Mouse (Mus musculus) adrenal gland, postnatal 25 days (tissue): ENCODE data around the gene Gal3st2c. TPM values are rescaled to one million over a fixed set of nuclear protein-coding genes. Genes with fewer than 3 reads are reported as not detected.
"Not testable (repeated sequence)": the region's sequence is repeated elsewhere in the genome, so short reads cannot be mapped to it uniquely, and the experiment has no call there.

Experiments
- DNase-seq: peaks from one replicate; pipeline ENCODE4 v3.0.0; 2021; ENCODE audit warnings: mixed read lengths
- long read RNA-seq: library from polyadenylated mRNA; stranded (forward); transcript quantifications from one replicate; pipeline ENCODE4 v2.0.0, GENCODE M21; 2021
- total RNA-seq: library from RNA; stranded (reverse); gene quantifications from 2 replicates; pipeline ENCODE4 v1.2.3, GENCODE M21; 2021

Gal3st2c gene
- total RNA-seq = 0.09 and 0.14 TPM in 2 replicates
- long read RNA-seq = 0 reads

DNA sequence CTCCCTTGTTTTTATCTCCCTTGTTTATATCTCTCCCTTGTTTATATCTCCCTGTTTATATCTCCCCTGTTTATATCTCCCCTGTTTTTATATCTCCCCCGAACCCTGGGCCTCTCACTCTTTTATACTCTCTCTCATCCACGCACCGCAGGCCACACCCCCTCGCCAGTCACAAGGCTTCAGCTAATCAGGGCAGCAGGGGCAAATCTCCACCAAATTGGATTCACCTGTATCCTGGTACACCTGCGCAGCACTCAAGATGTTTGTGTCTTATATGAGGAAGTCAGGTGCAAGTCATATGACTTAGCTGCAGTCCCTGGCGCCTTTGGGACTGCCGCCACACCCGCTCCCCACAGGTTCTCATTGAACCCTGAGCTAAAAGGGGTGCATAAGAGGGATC, at the start of gene Gal3st2c:
Gal3st2c (plus strand) TSS at position 301 of the 400 bp plus-strand sequence.
- DNase-seq = not testable (repeated sequence)

DNA sequence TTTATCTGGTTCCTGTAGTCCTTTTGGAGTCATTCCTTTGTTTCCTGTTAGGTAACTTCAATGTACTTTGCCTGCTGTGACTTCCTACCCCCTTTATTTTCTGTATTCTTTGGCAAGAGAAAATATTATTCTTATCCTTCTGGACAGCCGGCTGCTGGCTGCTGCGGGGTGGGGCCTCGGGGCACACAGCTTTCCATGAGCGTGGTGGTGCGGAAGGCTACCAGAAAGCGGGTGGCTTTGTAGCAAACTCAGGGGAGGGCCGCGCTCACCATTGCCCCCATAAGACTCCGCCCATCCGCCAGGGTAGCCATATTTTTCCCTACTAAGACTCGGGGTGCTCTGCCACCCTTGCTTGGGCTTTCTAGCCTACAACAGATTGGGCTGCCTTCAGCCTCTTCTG, 41.2 kb upstream of the Gal3st2c start:
- not testable (repeated sequence) for DNase-seq

- DNase-seq = not testable (repeated sequence)
These were observed 23.8 kb upstream of the Gal3st2c start for GRCm38 (mm10) chr1:93966489-93966888.

GRCm38 (mm10) chr1:93970380-93970779, 19.9 kb upstream of the Gal3st2c start:
- not testable (repeated sequence) for DNase-seq

DNA sequence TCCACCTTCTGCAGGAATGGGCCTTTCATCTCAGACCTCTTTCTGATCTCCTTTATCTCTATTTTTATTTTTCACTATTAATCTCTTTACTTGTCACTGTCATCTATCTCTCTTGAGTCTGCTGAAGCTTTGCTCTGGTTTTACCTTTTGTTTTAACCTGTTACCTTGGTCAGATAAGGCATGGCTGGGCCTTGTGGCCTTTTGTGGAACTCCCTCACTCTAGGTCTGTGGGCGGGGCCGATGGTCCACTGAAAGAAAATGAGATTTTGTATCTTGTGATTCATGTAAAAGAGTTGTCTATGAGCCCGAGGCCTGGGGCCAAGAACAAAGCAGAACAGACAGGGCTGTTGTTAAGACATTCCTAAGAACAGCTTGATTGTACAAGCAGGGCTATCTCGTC, 19.5 kb upstream of the Gal3st2c start:
- not testable (repeated sequence) for DNase-seq

GRCm38 (mm10) chr1:93975764-93976163, 14.5 kb upstream of the Gal3st2c start:
- DNase-seq = not testable (repeated sequence)

DNA sequence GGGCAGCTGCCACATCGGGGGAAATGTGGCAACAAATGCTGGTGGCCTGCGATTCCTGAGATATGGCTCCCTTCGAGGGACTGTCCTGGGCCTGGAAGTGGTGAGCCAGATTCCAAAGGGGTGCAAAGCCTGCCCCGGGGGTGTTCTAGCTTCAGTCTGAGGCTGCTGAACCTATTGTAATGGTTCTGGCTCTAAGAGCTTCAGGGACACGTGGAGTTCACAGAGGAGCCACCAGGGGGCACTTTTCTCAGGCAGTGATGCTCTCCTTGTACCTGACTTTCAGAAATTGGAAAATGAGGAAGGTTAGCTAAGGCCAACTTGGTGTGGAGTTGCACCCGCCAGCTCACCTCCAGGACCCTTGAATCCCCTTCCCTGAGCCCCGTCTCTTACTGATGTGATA, 12.0 kb upstream of the Gal3st2c start:
- DNase-seq = not testable (repeated sequence)

DNA sequence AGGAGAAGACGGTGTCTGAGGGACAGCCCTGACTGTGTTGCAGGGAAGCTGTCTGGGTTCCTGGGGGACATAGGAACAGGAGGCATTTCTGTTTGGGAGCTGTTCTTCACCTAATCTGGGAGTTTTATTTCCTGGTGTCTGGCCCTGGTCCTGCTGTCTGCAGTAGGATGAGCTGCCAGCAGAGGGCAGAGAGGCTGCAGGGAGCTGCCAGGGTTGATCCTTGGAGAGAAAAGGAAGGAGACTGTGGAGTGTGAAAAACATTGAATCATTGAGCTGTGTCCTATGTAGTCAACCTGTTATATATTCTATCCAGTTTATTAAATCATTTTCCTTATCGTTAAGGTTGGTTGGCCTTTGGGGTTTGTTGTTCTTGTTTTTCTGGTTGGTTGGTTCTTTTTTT, 9.4 kb upstream of the Gal3st2c start:
- not testable (repeated sequence) for DNase-seq

GRCm38 (mm10) chr1:93986167-93986566, 4.1 kb upstream of the Gal3st2c start:
- DNase-seq = no peak

GRCm38 (mm10) chr1:93988786-93989185, 1.5 kb upstream of the Gal3st2c start:
- DNase-seq = no peak

DNA sequence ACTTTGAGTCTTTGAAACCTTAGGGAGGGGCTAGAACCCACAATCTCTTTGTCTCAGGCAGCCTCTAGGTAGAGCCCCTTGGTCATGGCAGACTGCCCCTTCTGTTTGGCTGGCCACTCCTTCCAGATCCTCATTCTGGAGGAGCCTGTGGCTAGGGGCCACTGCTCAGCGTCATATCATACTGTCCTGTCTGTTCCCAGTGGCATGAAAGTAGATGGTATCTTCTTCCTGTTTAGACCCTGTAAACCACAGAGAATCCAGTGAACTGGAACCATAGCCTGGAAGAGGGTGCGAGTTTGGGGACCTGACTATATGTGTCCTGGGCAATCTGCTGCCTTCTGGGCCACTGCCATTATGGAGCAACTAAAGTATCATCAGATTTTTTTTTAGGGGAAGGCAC, 759 bp downstream of the Gal3st2c start:
- DNase-seq = not testable (repeated sequence)

GRCm38 (mm10) chr1:93991491-93991890, 1.2 kb downstream of the Gal3st2c start:
- DNase-seq = not testable (repeated sequence)

- no peak for DNase-seq
These were observed 10.7 kb downstream of the Gal3st2c start for GRCm38 (mm10) chr1:94001023-94001422.

GRCm38 (mm10) chr1:94005954-94006506, 15.7 kb downstream of the Gal3st2c start:
- not testable (repeated sequence) for DNase-seq

- not testable (repeated sequence) for DNase-seq
These were observed 18.5 kb downstream of the Gal3st2c start for GRCm38 (mm10) chr1:94008826-94009225.

DNA sequence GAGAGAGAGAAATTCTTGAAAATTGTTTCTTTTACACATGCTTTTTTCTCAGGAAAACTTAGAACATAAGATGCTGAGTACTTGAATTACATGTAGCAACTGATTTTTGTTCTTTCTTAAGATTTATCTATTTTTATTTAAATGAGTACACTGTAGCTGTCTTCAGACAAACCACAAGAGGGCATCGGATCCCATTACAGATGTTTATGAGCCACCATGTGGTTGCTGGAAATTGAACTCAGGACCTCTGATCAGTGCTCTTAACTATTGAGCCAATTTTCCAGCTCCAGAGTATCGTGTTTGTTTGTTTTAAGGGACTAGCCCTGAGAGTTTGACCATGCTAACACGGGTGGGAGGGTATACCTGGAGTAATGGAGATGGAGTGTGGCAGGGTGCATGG, 21.3 kb downstream of the Gal3st2c start:
- DNase-seq = no peak

- no peak for DNase-seq
These were observed 29.8 kb downstream of the Gal3st2c start, which contains the start of gene Neu4 for GRCm38 (mm10) chr1:94020151-94020550. Gene Neu4, plus strand, starts transcription at chr1:94020451.

GRCm38 (mm10) chr1:94027506-94028108, 37.3 kb downstream of the Gal3st2c start:
- DNase-seq = no peak

DNA sequence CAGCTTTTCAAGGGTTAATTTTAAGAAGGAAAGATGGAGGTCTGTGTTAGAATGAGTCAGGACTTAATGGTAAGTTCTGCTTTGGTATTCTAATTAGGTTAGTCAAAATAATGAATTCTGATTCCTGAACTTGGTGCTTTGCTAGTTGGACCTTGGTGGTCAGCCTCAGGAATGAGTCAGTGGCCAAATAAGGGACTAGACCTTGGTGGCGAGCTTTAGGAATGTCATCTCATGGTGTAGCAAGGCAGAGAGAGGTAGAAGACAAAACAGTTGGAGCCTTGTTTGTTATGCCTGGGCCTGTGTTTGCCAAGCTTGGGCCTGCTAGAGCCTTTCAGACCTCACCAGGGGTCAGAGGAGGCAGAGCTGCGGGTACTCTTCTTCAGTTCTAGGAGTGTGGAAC, 38.4 kb downstream of the Gal3st2c start:
- no peak for DNase-seq

- no peak for DNase-seq
These were observed 42.8 kb downstream of the Gal3st2c start for GRCm38 (mm10) chr1:94033075-94033602.

- peak; percentile 88 for DNase-seq
These were observed 44.9 kb downstream of the Gal3st2c start for GRCm38 (mm10) chr1:94034984-94035743.

GRCm38 (mm10) chr1:94040391-94040790, 50.1 kb downstream of the Gal3st2c start:
- DNase-seq = no peak

- no peak for DNase-seq
These were observed 55.2 kb downstream of the Gal3st2c start for GRCm38 (mm10) chr1:94045559-94045958.
